Mouse (Mus musculus): Measurements from ENCODE around the gene Rln3. TPM values are rescaled to one million over a fixed set of nuclear protein-coding genes. Genes with fewer than 3 reads are reported as not detected.

The Rln3 gene
- polyA plus RNA-seq, 1 experiment from 2014 or later: 0.48 TPM

DNA sequence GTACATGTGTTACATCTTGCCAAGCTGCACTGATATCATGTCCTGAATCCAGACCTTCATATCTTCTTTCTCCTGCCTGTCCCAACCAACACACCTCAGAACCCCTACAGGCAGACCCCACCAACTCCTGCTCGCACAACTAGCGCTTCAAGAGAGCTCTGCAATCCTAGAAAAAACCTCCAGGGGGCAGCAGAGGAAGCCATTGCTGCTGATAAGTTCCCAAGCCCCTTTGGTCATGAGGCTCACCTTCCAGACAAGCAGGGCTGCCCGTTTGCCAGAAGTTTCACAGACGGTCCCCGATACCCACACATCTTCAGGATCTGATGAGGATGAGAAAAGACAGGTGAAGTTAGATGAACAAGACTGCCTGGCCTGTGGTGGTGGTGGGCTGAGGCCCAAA, 5.8 kb downstream of the Rln3 start:
- DNase-seq (ENCODE audit: low spot score) (peak; percentile 93), ATAC-seq (ENCODE audit: low FRiP score) (no peak)
- H3K4me2 ChIP-seq (replicated peaks; ENCODE audit: low read depth, low read length): no peak overlapping the region
- no peak overlapping the region for H3K27ac ChIP-seq (ENCODE audit: low read depth, low read length)
- H3K9ac ChIP-seq (ENCODE audit: low read depth, low read length): no peak overlapping the region
- 13% methylated on average over 5 of the region's 5 CpGs for WGBS
- no peak overlapping the region for H3K4me3 ChIP-seq (ENCODE audit: low read depth, low read length)
- H3K36me3 ChIP-seq (ENCODE audit: control insufficient read depth, insufficient read depth, low read length): no peaks in the 10 kb centered on the region
- H3K4me1 ChIP-seq (replicated peaks; ENCODE audit: control insufficient read depth, insufficient read depth, low read length): 0 out of 2 replicates have a peak, but pooled peaks cover 3% of the 10 kb centered on the region
- no peaks in the 10 kb centered on the region for H3K9me3 ChIP-seq (ENCODE audit: control insufficient read depth, low read length)
- H3K27me3 ChIP-seq (ENCODE audit: control insufficient read depth, insufficient read depth, low read length): peaks cover 30% of the 10 kb centered on the region

DNA sequence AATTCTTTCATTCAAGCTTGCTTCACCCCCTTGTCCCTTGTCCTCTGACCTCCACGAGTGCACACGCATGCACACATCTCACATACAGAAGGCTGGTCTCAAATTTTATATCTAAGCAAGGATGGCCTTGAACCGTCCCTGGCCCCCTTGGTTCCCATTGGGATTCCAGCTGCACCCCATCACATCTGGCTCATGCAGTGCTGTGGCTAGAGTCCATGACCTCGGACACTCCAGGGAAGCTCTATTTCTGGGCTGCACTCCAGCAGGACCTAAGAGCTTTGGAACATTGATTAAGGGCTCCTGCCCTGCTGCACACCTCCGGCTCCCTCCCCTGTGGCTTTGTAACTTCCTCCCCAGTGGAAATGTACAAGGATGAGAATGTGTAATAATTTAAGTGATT, 6.8 kb downstream of the Rln3 start:
- ATAC-seq (ENCODE audit: low FRiP score) (no peak), DNase-seq (ENCODE audit: low spot score) (no peak)
- Histone ChIP-seq H3K9ac (ENCODE audit: low read depth, low read length) (no peak overlapping the region), H3K4me1 (replicated peaks; ENCODE audit: control insufficient read depth, insufficient read depth, low read length) (0 out of 2 replicates have a peak, but pooled peaks cover 3% of the 10 kb centered on the region), H3K36me3 (ENCODE audit: control insufficient read depth, insufficient read depth, low read length) (no peaks in the 10 kb centered on the region), H3K4me3 (ENCODE audit: low read depth, low read length) (no peak overlapping the region), H3K27ac (ENCODE audit: low read depth, low read length) (no peak overlapping the region), H3K4me2 (replicated peaks; ENCODE audit: low read depth, low read length) (no peak overlapping the region), H3K27me3 (ENCODE audit: control insufficient read depth, insufficient read depth, low read length) (peaks cover 19% of the 10 kb centered on the region), H3K9me3 (ENCODE audit: control insufficient read depth, low read length) (no peaks in the 10 kb centered on the region)
- 75% methylated on average over 5 of the region's 5 CpGs for WGBS

- Histone ChIP-seq H3K36me3 (ENCODE audit: control insufficient read depth, insufficient read depth, low read length) (no peaks in the 10 kb centered on the region), H3K4me1 (replicated peaks; ENCODE audit: control insufficient read depth, insufficient read depth, low read length) (no peaks in the 10 kb centered on the region), H3K27ac (ENCODE audit: low read depth, low read length) (no peak overlapping the region), H3K4me2 (replicated peaks; ENCODE audit: low read depth, low read length) (no peak overlapping the region), H3K9ac (ENCODE audit: low read depth, low read length) (no peak overlapping the region), H3K4me3 (ENCODE audit: low read depth, low read length) (no peak overlapping the region), H3K9me3 (ENCODE audit: control insufficient read depth, low read length) (no peaks in the 10 kb centered on the region), H3K27me3 (ENCODE audit: control insufficient read depth, insufficient read depth, low read length) (0 out of 2 replicates have a peak, but pooled peaks cover 3% of the 10 kb centered on the region)
- no peak for ATAC-seq (ENCODE audit: low FRiP score)
- no peak for DNase-seq (ENCODE audit: low spot score)
- WGBS: 78% methylated on average over 4 of the region's 4 CpGs
Measured at GRCm38 (mm10) chr8:84032777-84033176, 12.0 kb downstream of the Rln3 start.

GRCm38 (mm10) chr8:84029272-84029671, 15.5 kb downstream of the Rln3 start:
- DNase-seq (ENCODE audit: low spot score) (no peak), ATAC-seq (ENCODE audit: low FRiP score) (no peak)
- no peaks in the 10 kb centered on the region for H3K9me3 ChIP-seq (ENCODE audit: control insufficient read depth, low read length)
- 90% methylated on average over 5 of the region's 5 CpGs for WGBS
- peaks cover 12% of the 10 kb centered on the region; the same call in 1 of the 2 replicates for H3K27me3 ChIP-seq (ENCODE audit: control insufficient read depth, insufficient read depth, low read length)
- no peak overlapping the region for H3K9ac ChIP-seq (ENCODE audit: low read depth, low read length)
- H3K4me2 ChIP-seq (replicated peaks; ENCODE audit: low read depth, low read length): no peak overlapping the region
- H3K36me3 ChIP-seq (ENCODE audit: control insufficient read depth, insufficient read depth, low read length): no peaks in the 10 kb centered on the region
- no peaks in the 10 kb centered on the region for H3K4me1 ChIP-seq (replicated peaks; ENCODE audit: control insufficient read depth, insufficient read depth, low read length)
- H3K4me3 ChIP-seq (ENCODE audit: low read depth, low read length): no peak overlapping the region
- no peak overlapping the region for H3K27ac ChIP-seq (ENCODE audit: low read depth, low read length)

- Histone ChIP-seq H3K27me3 (ENCODE audit: control insufficient read depth, insufficient read depth, low read length) (peaks cover 12% of the 10 kb centered on the region; the same call in 1 of the 2 replicates), H3K27ac (ENCODE audit: low read depth, low read length) (no peak overlapping the region), H3K36me3 (ENCODE audit: control insufficient read depth, insufficient read depth, low read length) (no peaks in the 10 kb centered on the region), H3K4me2 (replicated peaks; ENCODE audit: low read depth, low read length) (no peak overlapping the region), H3K9me3 (ENCODE audit: control insufficient read depth, low read length) (no peaks in the 10 kb centered on the region), H3K4me3 (ENCODE audit: low read depth, low read length) (no peak overlapping the region), H3K9ac (ENCODE audit: low read depth, low read length) (no peak overlapping the region), H3K4me1 (replicated peaks; ENCODE audit: control insufficient read depth, insufficient read depth, low read length) (no peaks in the 10 kb centered on the region)
- DNase-seq (ENCODE audit: low spot score): no peak
- ATAC-seq (ENCODE audit: low FRiP score): no peak
- 11% methylated on average over 10 of the region's 10 CpGs for WGBS
Measured at GRCm38 (mm10) chr8:84027449-84027848, 17.4 kb downstream of the Rln3 start.

DNA sequence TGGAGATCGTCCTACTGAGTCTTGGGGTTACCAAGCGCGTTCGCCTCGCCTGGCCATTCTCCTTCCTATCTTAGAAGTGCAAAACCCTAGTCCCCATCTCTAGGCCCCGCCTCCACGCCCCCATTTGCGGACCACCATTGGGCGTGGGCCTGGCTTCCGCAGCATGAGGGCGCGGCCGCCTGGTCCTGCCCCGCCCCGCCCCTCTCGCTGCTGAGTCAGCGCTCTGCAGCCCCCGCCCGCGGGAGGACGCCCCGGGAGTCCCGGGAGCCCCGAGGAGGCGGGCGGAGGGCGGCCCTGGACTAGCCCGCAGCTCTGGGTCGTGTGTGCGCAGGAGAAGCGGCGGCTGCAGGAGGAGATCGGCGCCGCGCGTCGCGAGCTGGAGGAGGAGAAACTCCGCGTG, 18.9 kb downstream of the Rln3 start:
- H3K4me2 ChIP-seq (replicated peaks; ENCODE audit: low read depth, low read length): peak overlapping the region; percentile 82
- no peaks in the 10 kb centered on the region for H3K9me3 ChIP-seq (ENCODE audit: control insufficient read depth, low read length)
- H3K4me3 ChIP-seq (ENCODE audit: low read depth, low read length): peak overlapping the region; percentile 40
- no peaks in the 10 kb centered on the region for H3K36me3 ChIP-seq (ENCODE audit: control insufficient read depth, insufficient read depth, low read length)
- H3K4me1 ChIP-seq (replicated peaks; ENCODE audit: control insufficient read depth, insufficient read depth, low read length): no peaks in the 10 kb centered on the region
- under 1% methylated on average over 41 of the region's 41 CpGs for WGBS
- DNase-seq (ENCODE audit: low spot score): peak; percentile 83
- H3K27me3 ChIP-seq (ENCODE audit: control insufficient read depth, insufficient read depth, low read length): peaks cover 12% of the 10 kb centered on the region
- ATAC-seq (ENCODE audit: low FRiP score): peak; percentile 84
- no peak overlapping the region for H3K27ac ChIP-seq (ENCODE audit: low read depth, low read length)
- H3K9ac ChIP-seq (ENCODE audit: low read depth, low read length): 0 out of 2 replicates have a peak overlapping the region, but pooled peaks have one; percentile 43

DNA sequence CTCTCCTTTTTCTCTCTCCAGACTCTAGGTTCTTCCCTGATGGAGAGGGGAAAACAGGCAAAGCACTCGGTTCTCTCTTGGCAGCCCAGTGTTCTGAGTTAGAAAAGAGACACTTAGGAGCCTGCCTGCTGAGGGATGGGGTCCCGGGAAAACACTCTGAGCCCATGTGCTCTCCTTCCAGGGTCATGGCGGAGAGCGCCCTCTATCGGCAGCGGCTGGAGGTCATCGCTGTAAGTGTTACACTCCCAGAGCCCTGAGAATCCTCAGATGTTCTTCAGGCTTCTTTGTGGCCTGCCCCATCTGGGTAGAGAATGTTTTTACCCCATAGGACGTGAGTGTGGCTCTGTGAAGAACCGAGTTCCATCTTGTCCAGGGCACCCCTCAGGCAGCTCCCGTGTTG, 20.6 kb downstream of the Rln3 start:
- Histone ChIP-seq H3K27me3 (ENCODE audit: control insufficient read depth, insufficient read depth, low read length) (peaks cover 12% of the 10 kb centered on the region), H3K9me3 (ENCODE audit: control insufficient read depth, low read length) (no peaks in the 10 kb centered on the region), H3K27ac (ENCODE audit: low read depth, low read length) (no peak overlapping the region), H3K4me2 (replicated peaks; ENCODE audit: low read depth, low read length) (no peak overlapping the region), H3K9ac (ENCODE audit: low read depth, low read length) (no peak overlapping the region), H3K36me3 (ENCODE audit: control insufficient read depth, insufficient read depth, low read length) (no peaks in the 10 kb centered on the region), H3K4me1 (replicated peaks; ENCODE audit: control insufficient read depth, insufficient read depth, low read length) (no peaks in the 10 kb centered on the region), H3K4me3 (ENCODE audit: low read depth, low read length) (no peak overlapping the region)
- ATAC-seq (ENCODE audit: low FRiP score) (no peak), DNase-seq (ENCODE audit: low spot score) (peak; percentile 78)
- 11% methylated on average over 10 of the region's 10 CpGs for WGBS

DNA sequence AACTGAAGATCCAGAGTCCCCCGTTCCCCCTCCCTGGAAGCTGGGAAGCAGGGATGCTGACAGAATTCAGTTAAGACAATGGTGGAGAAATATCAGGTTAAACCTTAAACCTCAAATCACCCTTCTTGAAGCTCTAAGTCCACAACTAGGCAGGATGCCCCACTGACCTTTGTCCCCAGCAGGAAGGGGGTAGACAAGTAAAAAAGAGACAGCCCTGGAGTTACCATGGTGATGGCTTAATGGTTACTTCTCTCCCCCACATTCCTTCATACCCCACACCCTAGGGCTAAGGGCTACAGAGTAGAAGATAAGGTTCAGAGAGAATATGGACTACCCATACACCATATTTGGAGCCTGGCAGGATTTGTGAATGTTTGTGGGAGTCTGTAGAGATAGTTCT, 21.2 kb downstream of the Rln3 start:
- Histone ChIP-seq H3K36me3 (ENCODE audit: control insufficient read depth, insufficient read depth, low read length) (no peaks in the 10 kb centered on the region), H3K4me1 (replicated peaks; ENCODE audit: control insufficient read depth, insufficient read depth, low read length) (no peaks in the 10 kb centered on the region), H3K4me2 (replicated peaks; ENCODE audit: low read depth, low read length) (no peak overlapping the region), H3K9ac (ENCODE audit: low read depth, low read length) (no peak overlapping the region), H3K4me3 (ENCODE audit: low read depth, low read length) (no peak overlapping the region), H3K9me3 (ENCODE audit: control insufficient read depth, low read length) (no peaks in the 10 kb centered on the region), H3K27ac (ENCODE audit: low read depth, low read length) (no peak overlapping the region), H3K27me3 (ENCODE audit: control insufficient read depth, insufficient read depth, low read length) (peaks cover 12% of the 10 kb centered on the region)
- WGBS: 29% methylated on average over 1 of the region's 1 CpGs
- DNase-seq (ENCODE audit: low spot score): no peak
- ATAC-seq (ENCODE audit: low FRiP score): no peak

DNA sequence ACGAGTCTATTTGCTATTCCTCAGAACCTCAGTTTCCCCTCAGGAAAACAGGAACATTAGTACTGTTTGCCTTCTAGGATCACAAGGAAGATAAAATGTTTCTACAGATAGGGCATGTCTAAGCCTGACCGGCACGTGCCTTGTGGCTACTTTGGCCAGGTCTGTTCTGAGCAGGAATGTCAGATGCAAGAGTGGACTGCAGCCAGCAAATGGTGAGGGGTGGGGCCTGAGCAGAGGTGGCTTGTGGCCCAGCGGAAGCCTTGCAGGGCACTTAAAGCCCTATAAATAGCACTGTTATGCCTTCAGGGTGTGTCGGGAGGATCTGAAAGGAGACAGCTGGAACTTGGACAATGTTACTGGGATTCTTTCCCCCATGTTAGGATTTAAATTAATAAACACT, 21.7 kb downstream of the Rln3 start:
- Histone ChIP-seq H3K4me1 (replicated peaks; ENCODE audit: control insufficient read depth, insufficient read depth, low read length) (no peaks in the 10 kb centered on the region), H3K4me3 (ENCODE audit: low read depth, low read length) (no peak overlapping the region), H3K27me3 (ENCODE audit: control insufficient read depth, insufficient read depth, low read length) (peaks cover 9% of the 10 kb centered on the region), H3K9me3 (ENCODE audit: control insufficient read depth, low read length) (no peaks in the 10 kb centered on the region), H3K27ac (ENCODE audit: low read depth, low read length) (no peak overlapping the region), H3K9ac (ENCODE audit: low read depth, low read length) (no peak overlapping the region), H3K4me2 (replicated peaks; ENCODE audit: low read depth, low read length) (no peak overlapping the region), H3K36me3 (ENCODE audit: control insufficient read depth, insufficient read depth, low read length) (no peaks in the 10 kb centered on the region)
- WGBS: 49% methylated on average over 5 of the region's 5 CpGs
- no peak for DNase-seq (ENCODE audit: low spot score)
- ATAC-seq (ENCODE audit: low FRiP score): no peak
